Mouse (Mus musculus): ENCODE measurements around the gene Rpl12. TPM values are rescaled to one million over a fixed set of nuclear protein-coding genes. Genes with fewer than 3 reads are reported as not detected.

Rpl12 gene
- polyA plus RNA-seq, 1 experiment from 2014 or later: 90.6 TPM

DNA sequence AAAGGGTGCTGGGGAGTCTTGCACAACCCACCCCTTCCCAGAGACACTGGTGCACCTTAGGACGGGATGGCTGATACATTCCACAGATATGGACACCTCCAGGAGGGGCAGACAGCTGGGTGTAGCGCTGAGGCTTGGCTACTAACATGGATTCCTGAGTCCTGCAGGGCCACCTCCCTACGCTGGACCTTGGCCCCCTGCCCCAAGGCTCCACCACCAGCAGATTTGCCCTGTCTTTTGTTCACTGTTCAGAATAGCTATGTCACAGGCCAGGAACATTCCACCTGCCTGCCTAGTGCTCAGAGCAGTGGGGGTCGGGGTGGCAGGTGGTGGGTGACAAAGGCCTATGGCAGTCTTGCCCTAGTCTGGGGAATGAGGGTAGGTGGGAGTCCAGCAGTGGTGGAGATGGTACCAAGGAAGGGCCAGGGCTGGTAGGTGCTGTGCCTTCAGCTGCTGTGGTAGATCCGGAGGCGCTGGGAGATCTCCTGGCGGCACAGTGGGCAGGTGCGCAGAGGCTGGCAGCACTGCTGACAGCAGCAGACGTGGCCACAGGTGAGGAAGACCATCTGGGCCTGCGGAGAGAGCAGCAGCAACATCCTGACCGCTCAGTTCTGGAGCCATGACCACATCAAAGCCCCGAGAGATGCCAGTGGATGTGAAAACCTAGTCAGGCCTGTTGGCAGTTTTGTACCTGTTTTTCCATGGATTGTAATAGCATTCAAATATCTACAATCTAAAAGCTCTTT, 34.9 kb upstream of the Rpl12 start:
- Histone ChIP-seq H3K27me3 (replicated peaks; ENCODE audit: control insufficient read depth, insufficient read depth, low read length) (no peaks in the 10 kb centered on the region), H3K27ac (ENCODE audit: low read depth, low read length) (no peak overlapping the region), H3K9me3 (ENCODE audit: control insufficient read depth) (no peaks in the 10 kb centered on the region), H3K4me2 (replicated peaks; ENCODE audit: low read depth) (no peak overlapping the region), H3K9ac (ENCODE audit: low read depth, low read length) (no peak overlapping the region), H3K4me1 (replicated peaks; ENCODE audit: control insufficient read depth, insufficient read depth, low read length) (no peaks in the 10 kb centered on the region), H3K36me3 (ENCODE audit: control insufficient read depth, insufficient read depth) (peaks cover 52% of the 10 kb centered on the region), H3K4me3 (ENCODE audit: low read depth, low read length) (no peak overlapping the region)
- WGBS: 89% methylated on average over 12 of the region's 12 CpGs
- TF ChIP-seq CTCF (IDR thresholded peaks at IDR 0.05; ENCODE audit: low read depth): no peak
- ATAC-seq: no peak

DNA sequence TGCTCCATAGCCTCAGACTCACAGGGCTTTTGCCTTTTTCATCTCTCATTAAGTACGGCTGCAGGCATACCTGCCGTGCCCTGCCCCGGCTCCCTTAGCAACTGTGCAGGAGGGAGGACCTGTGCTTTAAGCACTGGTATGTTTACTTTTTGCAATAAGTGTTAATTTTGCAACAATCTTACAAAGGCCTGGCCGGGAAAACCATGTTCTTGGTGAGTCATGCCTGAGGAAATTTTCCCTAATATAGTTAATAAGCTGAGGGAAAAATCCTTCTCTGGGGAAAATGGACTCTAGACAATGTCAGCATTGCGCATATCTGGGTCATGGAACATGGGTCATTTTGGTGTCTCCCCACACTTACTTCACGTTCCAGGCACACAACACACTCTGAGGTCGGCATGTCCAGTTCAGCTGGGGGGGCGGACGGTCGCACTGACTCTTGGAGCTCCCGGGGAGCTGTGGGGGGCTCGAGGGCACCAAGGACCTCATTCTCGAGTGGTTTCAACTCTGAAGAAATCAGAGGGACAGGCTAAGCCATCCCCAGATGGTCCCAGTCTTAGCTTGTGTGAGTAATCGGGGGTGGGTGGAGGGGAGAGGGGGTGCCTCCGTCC, 33.6 kb upstream of the Rpl12 start:
- Histone ChIP-seq H3K9me3 (ENCODE audit: control insufficient read depth) (no peaks in the 10 kb centered on the region), H3K27me3 (replicated peaks; ENCODE audit: control insufficient read depth, insufficient read depth, low read length) (no peaks in the 10 kb centered on the region), H3K9ac (ENCODE audit: low read depth, low read length) (no peak overlapping the region), H3K4me3 (ENCODE audit: low read depth, low read length) (no peak overlapping the region), H3K36me3 (ENCODE audit: control insufficient read depth, insufficient read depth) (peaks cover 40% of the 10 kb centered on the region), H3K4me1 (replicated peaks; ENCODE audit: control insufficient read depth, insufficient read depth, low read length) (no peaks in the 10 kb centered on the region), H3K27ac (ENCODE audit: low read depth, low read length) (no peak overlapping the region), H3K4me2 (replicated peaks; ENCODE audit: low read depth) (no peak overlapping the region)
- ATAC-seq: no peak
- 66% methylated on average over 15 of the region's 15 CpGs for WGBS
- TF ChIP-seq CTCF (IDR thresholded peaks at IDR 0.05; ENCODE audit: low read depth): no peak

DNA sequence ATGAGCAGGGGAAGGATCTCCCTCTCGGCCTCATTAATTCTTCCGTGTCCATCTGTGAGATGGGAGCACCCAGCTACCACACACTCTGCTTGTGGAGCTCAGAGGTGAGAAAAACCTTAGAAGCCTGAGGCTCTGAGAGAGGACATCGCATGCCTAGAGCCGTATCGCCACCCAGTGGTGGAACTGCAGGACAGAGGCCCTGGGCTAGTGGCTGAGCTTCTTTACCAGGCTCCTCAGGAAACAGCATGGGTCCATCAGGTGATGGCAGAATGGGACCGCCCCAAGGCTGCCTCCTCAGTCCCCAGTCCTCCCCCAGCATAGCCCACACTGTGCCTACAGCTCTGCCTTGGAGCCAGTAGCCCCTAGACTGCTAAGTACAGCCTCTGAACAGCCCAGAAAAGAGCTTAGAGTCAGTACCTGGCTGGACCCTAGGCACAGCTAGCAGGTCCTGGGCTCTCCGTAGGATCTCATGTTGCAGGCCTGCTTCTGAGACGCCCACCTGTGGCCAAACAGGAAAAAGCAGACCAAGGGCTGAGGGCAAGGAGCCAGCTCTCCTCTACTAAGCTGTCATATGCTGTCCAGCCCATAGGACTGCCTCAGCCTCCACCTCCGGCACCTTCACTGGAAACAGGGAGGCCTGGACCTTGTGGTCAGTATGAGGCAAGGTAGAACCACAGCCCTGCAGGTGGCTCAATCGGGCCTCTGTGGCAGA, 33.0 kb upstream of the Rpl12 start:
- H3K9me3 ChIP-seq (ENCODE audit: control insufficient read depth): no peaks in the 10 kb centered on the region
- peaks cover 40% of the 10 kb centered on the region for H3K36me3 ChIP-seq (ENCODE audit: control insufficient read depth, insufficient read depth)
- 32% methylated on average over 10 of the region's 10 CpGs for WGBS
- no peaks in the 10 kb centered on the region for H3K4me1 ChIP-seq (replicated peaks; ENCODE audit: control insufficient read depth, insufficient read depth, low read length)
- H3K4me2 ChIP-seq (replicated peaks; ENCODE audit: low read depth): no peak overlapping the region
- H3K27ac ChIP-seq (ENCODE audit: low read depth, low read length): no peak overlapping the region
- peak; percentile 91 for TF ChIP-seq CTCF (IDR thresholded peaks at IDR 0.05; ENCODE audit: low read depth)
- ATAC-seq: peak; percentile 52; the same call in 1 of the 2 replicates
- no peaks in the 10 kb centered on the region for H3K27me3 ChIP-seq (replicated peaks; ENCODE audit: control insufficient read depth, insufficient read depth, low read length)
- no peak overlapping the region for H3K4me3 ChIP-seq (ENCODE audit: low read depth, low read length)
- no peak overlapping the region for H3K9ac ChIP-seq (ENCODE audit: low read depth, low read length)

GRCm38 (mm10) chr2:32928947-32929829, 32.2 kb upstream of the Rpl12 start:
- no peak for TF ChIP-seq CTCF (IDR thresholded peaks at IDR 0.05; ENCODE audit: low read depth)
- Histone ChIP-seq H3K9ac (ENCODE audit: low read depth, low read length) (no peak overlapping the region), H3K4me2 (replicated peaks; ENCODE audit: low read depth) (no peak overlapping the region), H3K9me3 (ENCODE audit: control insufficient read depth) (no peaks in the 10 kb centered on the region), H3K4me3 (ENCODE audit: low read depth, low read length) (no peak overlapping the region), H3K4me1 (replicated peaks; ENCODE audit: control insufficient read depth, insufficient read depth, low read length) (no peaks in the 10 kb centered on the region), H3K27ac (ENCODE audit: low read depth, low read length) (no peak overlapping the region), H3K36me3 (ENCODE audit: control insufficient read depth, insufficient read depth) (peaks cover 37% of the 10 kb centered on the region), H3K27me3 (replicated peaks; ENCODE audit: control insufficient read depth, insufficient read depth, low read length) (no peaks in the 10 kb centered on the region)
- ATAC-seq: no peak
- 84% methylated on average over 19 of the region's 19 CpGs for WGBS

GRCm38 (mm10) chr2:32931730-32932129, 29.6 kb upstream of the Rpl12 start:
- H3K9me3 ChIP-seq (ENCODE audit: control insufficient read depth): no peaks in the 10 kb centered on the region
- no peak overlapping the region for H3K4me3 ChIP-seq (ENCODE audit: low read depth, low read length)
- no peak overlapping the region for H3K9ac ChIP-seq (ENCODE audit: low read depth, low read length)
- WGBS: 72% methylated on average over 7 of the region's 7 CpGs
- H3K27me3 ChIP-seq (replicated peaks; ENCODE audit: control insufficient read depth, insufficient read depth, low read length): no peaks in the 10 kb centered on the region
- no peak overlapping the region for H3K4me2 ChIP-seq (replicated peaks; ENCODE audit: low read depth)
- no peaks in the 10 kb centered on the region for H3K4me1 ChIP-seq (replicated peaks; ENCODE audit: control insufficient read depth, insufficient read depth, low read length)
- peaks cover 32% of the 10 kb centered on the region for H3K36me3 ChIP-seq (ENCODE audit: control insufficient read depth, insufficient read depth)
- ATAC-seq: no peak
- no peak overlapping the region for H3K27ac ChIP-seq (ENCODE audit: low read depth, low read length)
- TF ChIP-seq CTCF (IDR thresholded peaks at IDR 0.05; ENCODE audit: low read depth): no peak
